31 mouse cellular contexts compared by ENCODE assay signal in genomic region chr17:69237172-69237571, GRCm38 (mm10).
DNase-seq lines count a peak whose midpoint lies in the region; ATAC-seq lines count a peak whose summit lies in the region.
"Had no signal": no experiment of that assay in that cellular context is flagged by ENCODE, and none has a peak within 500 bp of the region (broad histone marks: within the 10 kb centered on the region; RNA-seq: fewer than 3 reads in every experiment).

No protein-coding gene starts in this region.

- 98% methylated on average over 3 of the region's 3 CpGs for WGBS in embryonic facial prominence, embryonic 11.5 days
- WGBS in embryonic facial prominence, embryonic 10.5 days: 95% methylated on average over 3 of the region's 3 CpGs
- 96% methylated on average over 3 of the region's 3 CpGs for WGBS in hindbrain, embryonic 14.5 days
- WGBS in hindbrain, embryonic 11.5 days: 95% methylated on average over 3 of the region's 3 CpGs
- WGBS in midbrain, embryonic 12.5 days: 92% methylated on average over 3 of the region's 3 CpGs
- 98% methylated on average over 3 of the region's 3 CpGs for WGBS in midbrain, embryonic 14.5 days
- 98% methylated on average over 3 of the region's 3 CpGs for WGBS in neural tube, embryonic 14.5 days

- no peaks in the 10 kb centered on the region for H3K27me3 ChIP-seq in embryonic facial prominence, embryonic 11.5 days (ENCODE audit: control insufficient read depth, insufficient read depth, low read length)
- no peaks in the 10 kb centered on the region for H3K27me3 ChIP-seq in embryonic facial prominence, embryonic 10.5 days (replicated peaks; ENCODE audit: low read depth, poor library complexity, severe bottlenecking)
- no peaks in the 10 kb centered on the region for H3K27me3 ChIP-seq in hindbrain, embryonic 14.5 days (ENCODE audit: control insufficient read depth, insufficient read depth, low read length)
- H3K27me3 ChIP-seq in hindbrain, embryonic 11.5 days (ENCODE audit: control insufficient read depth, insufficient read depth, low read length): no peaks in the 10 kb centered on the region
- H3K27me3 ChIP-seq in midbrain, embryonic 12.5 days: no peaks in the 10 kb centered on the region
- H3K27me3 ChIP-seq in midbrain, embryonic 14.5 days (ENCODE audit: control insufficient read depth, insufficient read depth, low read length): no peaks in the 10 kb centered on the region
- no peaks in the 10 kb centered on the region for H3K27me3 ChIP-seq in neural tube, embryonic 14.5 days (ENCODE audit: control insufficient read depth, insufficient read depth, low read length)
- H3K27me3 ChIP-seq: CH12.LX; limb, embryonic 12.5 days; liver, embryonic 15.5 days had no signal

- H3K9ac ChIP-seq in embryonic facial prominence, embryonic 11.5 days (replicated peaks; ENCODE audit: low read length): no peak overlapping the region
- H3K9ac ChIP-seq in hindbrain, embryonic 14.5 days: no peak overlapping the region
- H3K9ac ChIP-seq in hindbrain, embryonic 11.5 days (ENCODE audit: low read depth, low read length): no peak overlapping the region
- no peak overlapping the region for H3K9ac ChIP-seq in midbrain, embryonic 12.5 days (replicated peaks)
- H3K9ac ChIP-seq in midbrain, embryonic 14.5 days (replicated peaks; ENCODE audit: low read length): no peak overlapping the region
- no peak overlapping the region for H3K9ac ChIP-seq in neural tube, embryonic 14.5 days (replicated peaks; ENCODE audit: low read depth, low read length)
- H3K9ac ChIP-seq: limb, embryonic 12.5 days; liver, embryonic 15.5 days; lung, embryonic 14.5 days had no signal

- H3K36me3 ChIP-seq in embryonic facial prominence, embryonic 11.5 days (replicated peaks; ENCODE audit: control insufficient read depth, insufficient read depth, low read depth, low read length): no peaks in the 10 kb centered on the region
- no peaks in the 10 kb centered on the region; the same call in 1 of the 2 replicates for H3K36me3 ChIP-seq in embryonic facial prominence, embryonic 10.5 days (replicated peaks)
- no peaks in the 10 kb centered on the region for H3K36me3 ChIP-seq in hindbrain, embryonic 14.5 days (replicated peaks; ENCODE audit: control insufficient read depth, insufficient read depth)
- H3K36me3 ChIP-seq in hindbrain, embryonic 11.5 days (ENCODE audit: control insufficient read depth, insufficient read depth, low read length): no peaks in the 10 kb centered on the region
- peaks cover 6% of the 10 kb centered on the region; the same call in 1 of the 2 replicates for H3K36me3 ChIP-seq in midbrain, embryonic 12.5 days
- no peaks in the 10 kb centered on the region for H3K36me3 ChIP-seq in midbrain, embryonic 14.5 days (ENCODE audit: control insufficient read depth, insufficient read depth, low read length)
- H3K36me3 ChIP-seq in neural tube, embryonic 14.5 days (ENCODE audit: control insufficient read depth, insufficient read depth, low read length): no peaks in the 10 kb centered on the region
- H3K36me3 ChIP-seq: liver, embryonic 15.5 days had no signal

- DNase-seq in embryonic facial prominence, embryonic 11.5 days (ENCODE audit: low spot score): no peak
- DNase-seq in embryonic facial prominence, embryonic 10.5 days (ENCODE audit: low spot score): no peak
- no peak for DNase-seq in hindbrain, embryonic 14.5 days (ENCODE audit: low spot score)
- DNase-seq in hindbrain, embryonic 11.5 days (ENCODE audit: low spot score): no peak
- no peak for DNase-seq in midbrain, embryonic 14.5 days
- DNase-seq in neural tube, embryonic 10.5 days (ENCODE audit: extremely low spot score, low spot score): no peak
- DNase-seq: adrenal gland, adult 2 months; cerebellum, adult 2 months; cerebellum, postnatal 14 days; gastrocnemius, adult 2 months; gastrocnemius, postnatal 36 days; heart, adult 18-20 months; heart, postnatal 10 days; kidney, adult 11 months; kidney, postnatal 25 days; lung, embryonic 14.5 days; lung, postnatal 14 days; right cerebral cortex, postnatal 4 days; thymus, adult 18-20 months; thymus, postnatal 25 days had no signal

- no peaks in the 10 kb centered on the region for H3K4me1 ChIP-seq in embryonic facial prominence, embryonic 11.5 days (ENCODE audit: control insufficient read depth, insufficient read depth, low read length)
- H3K4me1 ChIP-seq in embryonic facial prominence, embryonic 10.5 days: no peaks in the 10 kb centered on the region
- H3K4me1 ChIP-seq in hindbrain, embryonic 14.5 days (replicated peaks; ENCODE audit: control insufficient read depth, insufficient read depth, low read length): no peaks in the 10 kb centered on the region
- no peaks in the 10 kb centered on the region for H3K4me1 ChIP-seq in hindbrain, embryonic 11.5 days (replicated peaks; ENCODE audit: control insufficient read depth, insufficient read depth, low read length)
- H3K4me1 ChIP-seq in midbrain, embryonic 12.5 days: no peaks in the 10 kb centered on the region
- H3K4me1 ChIP-seq in midbrain, embryonic 14.5 days (ENCODE audit: control insufficient read depth, insufficient read depth, low read length): no peaks in the 10 kb centered on the region; the same call in 1 of the 2 replicates
- H3K4me1 ChIP-seq in neural tube, embryonic 14.5 days (ENCODE audit: control insufficient read depth, insufficient read depth, low read length): no peaks in the 10 kb centered on the region
- H3K4me1 ChIP-seq: limb, embryonic 12.5 days; liver, embryonic 15.5 days had no signal

- no peak overlapping the region for H3K27ac ChIP-seq in embryonic facial prominence, embryonic 11.5 days (replicated peaks; ENCODE audit: low read depth, low read length)
- H3K27ac ChIP-seq in embryonic facial prominence, embryonic 10.5 days (replicated peaks): no peak overlapping the region
- no peak overlapping the region for H3K27ac ChIP-seq in hindbrain, embryonic 14.5 days
- H3K27ac ChIP-seq in hindbrain, embryonic 11.5 days (ENCODE audit: low read depth, low read length): no peak overlapping the region
- no peak overlapping the region for H3K27ac ChIP-seq in midbrain, embryonic 12.5 days (replicated peaks)
- H3K27ac ChIP-seq in midbrain, embryonic 14.5 days (replicated peaks; ENCODE audit: low read depth, low read length): no peak overlapping the region
- no peak overlapping the region for H3K27ac ChIP-seq in neural tube, embryonic 14.5 days (ENCODE audit: low read depth, low read length)
- H3K27ac ChIP-seq: gastrocnemius, adult 2 months; layer of hippocampus, adult 2 months; left cerebral cortex, adult 2 months; limb, embryonic 12.5 days; liver, embryonic 15.5 days; stomach, postnatal 0 days had no signal

- ATAC-seq in embryonic facial prominence, embryonic 11.5 days (replicated peaks; ENCODE audit: insufficient number of reproducible peaks, low FRiP score, low TSS enrichment, low read depth): peak; percentile 32; the same call in 1 of the 2 replicates
- ATAC-seq in hindbrain, embryonic 14.5 days (ENCODE audit: low FRiP score): 0 out of 2 replicates have a peak, but pooled peaks have one; percentile 21
- no peak for ATAC-seq in hindbrain, embryonic 11.5 days (ENCODE audit: low FRiP score)
- ATAC-seq in midbrain, embryonic 12.5 days (ENCODE audit: low FRiP score, low read depth): peak; percentile 49; the same call in 1 of the 2 replicates
- no peak for ATAC-seq in midbrain, embryonic 14.5 days (ENCODE audit: low FRiP score, low TSS enrichment)
- ATAC-seq in neural tube, embryonic 14.5 days (ENCODE audit: low read depth): 0 out of 2 replicates have a peak, but pooled peaks have one; percentile 26
- ATAC-seq: activated CD4-positive, CD25-positive, alpha-beta regulatory T cell, adult 4 months; inflammation-experienced regulatory T-cells, adult 6 months had no signal

- no peak overlapping the region for H3K4me2 ChIP-seq in embryonic facial prominence, embryonic 11.5 days (ENCODE audit: low read depth, low read length)
- H3K4me2 ChIP-seq in hindbrain, embryonic 14.5 days (replicated peaks): no peak overlapping the region
- H3K4me2 ChIP-seq in hindbrain, embryonic 11.5 days (replicated peaks; ENCODE audit: low read depth, low read length): no peak overlapping the region
- no peak overlapping the region for H3K4me2 ChIP-seq in midbrain, embryonic 12.5 days (replicated peaks)
- H3K4me2 ChIP-seq in midbrain, embryonic 14.5 days (ENCODE audit: low read length): no peak overlapping the region
- H3K4me2 ChIP-seq in neural tube, embryonic 14.5 days (ENCODE audit: low read depth, low read length): no peak overlapping the region
- H3K4me2 ChIP-seq: heart, embryonic 11.5 days; limb, embryonic 12.5 days; liver, embryonic 15.5 days; lung, embryonic 14.5 days had no signal

- H3K4me3 ChIP-seq in embryonic facial prominence, embryonic 11.5 days (ENCODE audit: low read depth, low read length): no peak overlapping the region
- H3K4me3 ChIP-seq in embryonic facial prominence, embryonic 10.5 days: no peak overlapping the region
- H3K4me3 ChIP-seq in hindbrain, embryonic 14.5 days (replicated peaks; ENCODE audit: low read length): no peak overlapping the region
- H3K4me3 ChIP-seq in hindbrain, embryonic 11.5 days (ENCODE audit: low read depth, low read length): no peak overlapping the region
- H3K4me3 ChIP-seq in midbrain, embryonic 12.5 days: no peak overlapping the region
- H3K4me3 ChIP-seq in midbrain, embryonic 14.5 days (replicated peaks; ENCODE audit: low read depth, low read length): no peak overlapping the region
- H3K4me3 ChIP-seq in neural tube, embryonic 14.5 days (ENCODE audit: low read depth, low read length): no peak overlapping the region
- H3K4me3 ChIP-seq: gastrocnemius, adult 2 months; layer of hippocampus, adult 2 months; left cerebral cortex, adult 2 months; limb, embryonic 12.5 days; liver, embryonic 15.5 days had no signal

- no peaks in the 10 kb centered on the region for H3K9me3 ChIP-seq in embryonic facial prominence, embryonic 11.5 days (replicated peaks; ENCODE audit: control insufficient read depth, low read length)
- no peaks in the 10 kb centered on the region for H3K9me3 ChIP-seq in embryonic facial prominence, embryonic 10.5 days
- H3K9me3 ChIP-seq in hindbrain, embryonic 14.5 days (ENCODE audit: control insufficient read depth, low read length): no peaks in the 10 kb centered on the region
- H3K9me3 ChIP-seq in hindbrain, embryonic 11.5 days (ENCODE audit: control insufficient read depth, low read length): no peaks in the 10 kb centered on the region
- H3K9me3 ChIP-seq in midbrain, embryonic 12.5 days: no peaks in the 10 kb centered on the region
- H3K9me3 ChIP-seq in midbrain, embryonic 14.5 days (ENCODE audit: control insufficient read depth, low read length): no peaks in the 10 kb centered on the region
- no peaks in the 10 kb centered on the region for H3K9me3 ChIP-seq in neural tube, embryonic 14.5 days (ENCODE audit: control insufficient read depth, low read length)
- H3K9me3 ChIP-seq: limb, embryonic 12.5 days; liver, embryonic 15.5 days had no signal

Comparison
In these comparisons a context has a peak if more than half of its experiments do, and no peak if none do; other contexts are left out.
1. ATAC-seq: peak in embryonic facial prominence, embryonic 11.5 days (single experiment), hindbrain, embryonic 14.5 days (single experiment), midbrain, embryonic 12.5 days (single experiment) and neural tube, embryonic 14.5 days (single experiment); none in hindbrain, embryonic 11.5 days (single experiment) and midbrain, embryonic 14.5 days (single experiment).